Comparison of ENCODE assay signal across 7 mouse cellular contexts in genomic region chr11:81779881-81780280, GRCm38 (mm10).
DNase-seq lines count a peak whose midpoint lies in the region.

No protein-coding gene starts in this region.

- DNase-seq in testis, postnatal 14 days (ENCODE audit: low spot score) = peak; percentile 13
- no peak for DNase-seq in testis, postnatal 10 days (ENCODE audit: low spot score)
- DNase-seq in fibroblast of lung, adult 2 months (ENCODE audit: low read depth) = peak; percentile 31
- DNase-seq in layer of hippocampus, adult 18-20 months (ENCODE audit: low spot score in 2 of 2) = peak; percentile 12 to 53
- DNase-seq in telencephalon, adult 2 months (ENCODE audit: low read depth, low spot score) = peak; percentile 51
- DNase-seq in thymus, adult 18-20 months = no peak
- no peak for DNase-seq in urinary bladder, postnatal 25 days (ENCODE audit: low spot score)

Comparison
In these comparisons a context has a peak if more than half of its experiments do, and no peak if none do; other contexts are left out.
1. DNase-seq: peak in testis, postnatal 14 days (single experiment), fibroblast of lung, adult 2 months (single experiment), layer of hippocampus, adult 18-20 months (2 of 2) and telencephalon, adult 2 months (single experiment); none in testis, postnatal 10 days (single experiment), thymus, adult 18-20 months (0 of 2) and urinary bladder, postnatal 25 days (single experiment).